Mouse (Mus musculus) bone marrow, adult 2 months (tissue): ENCODE measurements around the gene Sgsm2.

ENCODE experiments used
- CTCF ChIP-seq: fragments of 200-500 bp; IDR thresholded peaks from 2 replicates; pipeline ENCODE4 v1.5.1; 2011; ENCODE audit warnings: low read length, control low read depth; ENCODE audit not compliant: control insufficient read depth, insufficient read depth
- POLR2A ChIP-seq: fragments of 200-500 bp; IDR thresholded peaks from 2 replicates; pipeline ENCODE4 v1.6.1; 2011; ENCODE audit warnings: low read depth, mild to moderate bottlenecking, control low read depth, low read length, borderline replicate concordance; ENCODE audit not compliant: control insufficient read depth

GRCm38 (mm10) chr11:74898517-74898827, 1.6 kb upstream of the Sgsm2 start:
- no peak for TF ChIP-seq CTCF
- no peak for TF ChIP-seq POLR2A
